In the genomic region with DNA sequence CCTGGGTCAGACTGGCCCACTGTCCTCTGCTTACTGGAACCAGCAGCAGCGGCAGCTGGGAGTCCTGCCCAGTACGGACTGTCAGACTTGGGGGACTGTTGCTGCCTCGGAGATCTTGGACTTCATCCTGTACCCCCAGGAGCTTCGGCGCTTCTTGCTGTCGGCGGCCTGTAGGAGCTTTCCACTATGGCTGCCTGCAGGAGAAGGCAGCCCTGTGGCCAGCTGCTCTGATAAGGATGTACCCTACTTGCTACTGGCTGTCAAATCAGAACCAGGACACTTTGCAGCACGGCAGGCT, we compare ENCODE assay signal across 9 mouse cellular contexts. TPM values are rescaled to one million over a fixed set of nuclear protein-coding genes. Genes with fewer than 3 reads are reported as not detected.
A peak's percentile ranks its signal among the peaks of the same experiment; 100 is the strongest.
DNase-seq lines count a peak whose midpoint lies in the region; ATAC-seq and TF ChIP-seq lines count a peak whose summit lies in the region.
"Had no signal": no experiment of that assay in that cellular context is flagged by ENCODE, and none has a peak within 500 bp of the region (broad histone marks: within the 10 kb centered on the region; RNA-seq: fewer than 3 reads in every experiment).

No protein-coding gene starts in this region.

- H3K27ac ChIP-seq in kidney, adult 2 months (ENCODE audit: insufficient read depth, low read depth, low read length), result no peak overlapping the region
- H3K27ac ChIP-seq in bone marrow macrophage, adult 2 months (ENCODE audit: insufficient read depth, low read depth, low read length), result no peak overlapping the region
- H3K27ac ChIP-seq in heart, embryonic 15.5 days, result no peak overlapping the region
- H3K27ac ChIP-seq in liver, embryonic 11.5 days (ENCODE audit: low read depth, low read length), result no peak overlapping the region

- H3K4me2 ChIP-seq in heart, embryonic 15.5 days, result peak overlapping the region; percentile 79
- peak overlapping the region; percentile 91 for H3K4me2 ChIP-seq in liver, embryonic 11.5 days

- WGBS in kidney, adult 2 months, result 49% methylated on average over 8 of the region's 8 CpGs
- 45% methylated on average over 8 of the region's 8 CpGs for WGBS in heart, embryonic 15.5 days
- 61% methylated on average over 8 of the region's 8 CpGs for whole genome bisulfite sequencing in liver, embryonic 11.5 days

- peak overlapping the region; percentile 54 for H3K9ac ChIP-seq in heart, embryonic 15.5 days
- peak overlapping the region; percentile 61 for H3K9ac ChIP-seq in liver, embryonic 11.5 days (ENCODE audit: low read depth, low read length)

- DNase-seq in kidney, adult 2 months, result peak; percentile 30
- no peak for DNase-seq in kidney, adult 8-10 months
- no peak for DNase-seq in liver, embryonic 11.5 days (ENCODE audit: low spot score)
- DNase-seq in spleen, postnatal 10 days (ENCODE audit: low spot score in 2 of 2), result no peak
- no peak for DNase-seq in urinary bladder, postnatal 36 days (ENCODE audit: low spot score in 2 of 2)
- no peak for DNase-seq in left cerebral cortex, adult 11 months (ENCODE audit: low spot score)
- DNase-seq: gastrocnemius, postnatal 36 days had no signal

- H3K4me3 ChIP-seq in kidney, adult 2 months (ENCODE audit: insufficient read depth, low read depth, low read length), result peak overlapping the region; percentile 45; the same call in 1 of the 2 replicates
- peak overlapping the region; percentile 62 for H3K4me3 ChIP-seq in bone marrow macrophage, adult 2 months (ENCODE audit: insufficient read depth, low read length)
- peak overlapping the region; percentile 53 for H3K4me3 ChIP-seq in heart, embryonic 15.5 days
- peak overlapping the region; percentile 54 for H3K4me3 ChIP-seq in liver, embryonic 11.5 days (ENCODE audit: low read depth, low read length)

- no peak for TF ChIP-seq CTCF in kidney, adult 2 months (conservative IDR thresholded peaks at IDR 0.05; ENCODE audit: insufficient read depth, insufficient read length, low read depth, low read length)
- TF ChIP-seq CTCF in bone marrow macrophage, adult 2 months (IDR thresholded peaks at IDR 0.05; ENCODE audit: low read depth, low read length), result no peak

- no peaks in the 10 kb centered on the region for H3K27me3 ChIP-seq in kidney, adult 2 months (replicated peaks; ENCODE audit: control insufficient read depth, insufficient read depth, low read length)
- H3K27me3 ChIP-seq in heart, embryonic 15.5 days, result no peaks in the 10 kb centered on the region
- no peaks in the 10 kb centered on the region for H3K27me3 ChIP-seq in liver, embryonic 11.5 days (replicated peaks; ENCODE audit: control insufficient read depth, insufficient read depth, low read length)

- no peak for ATAC-seq in heart, embryonic 15.5 days (replicated peaks; ENCODE audit: insufficient number of reproducible peaks, insufficient read depth, low FRiP score, low read depth)
- ATAC-seq in liver, embryonic 11.5 days (replicated peaks; ENCODE audit: low FRiP score), result no peak

- no peaks in the 10 kb centered on the region for H3K36me3 ChIP-seq in kidney, adult 2 months (ENCODE audit: control insufficient read depth, insufficient read depth, low read length)
- peaks cover 16% of the 10 kb centered on the region for H3K36me3 ChIP-seq in heart, embryonic 15.5 days
- H3K36me3 ChIP-seq in liver, embryonic 11.5 days (ENCODE audit: control insufficient read depth, insufficient read depth, low read length), result peaks cover 4% of the 10 kb centered on the region; the same call in 1 of the 2 replicates

- H3K4me1 ChIP-seq in kidney, adult 2 months (ENCODE audit: control insufficient read depth, insufficient read depth, low read length), result no peaks in the 10 kb centered on the region
- H3K4me1 ChIP-seq in bone marrow macrophage, adult 2 months (ENCODE audit: control insufficient read depth, insufficient read depth, low read length), result peaks cover 29% of the 10 kb centered on the region
- peaks cover 42% of the 10 kb centered on the region for H3K4me1 ChIP-seq in heart, embryonic 15.5 days (replicated peaks)
- H3K4me1 ChIP-seq in liver, embryonic 11.5 days (replicated peaks; ENCODE audit: control insufficient read depth, insufficient read depth, low read length), result peaks cover 20% of the 10 kb centered on the region

- H3K9me3 ChIP-seq in heart, embryonic 15.5 days (replicated peaks), result no peaks in the 10 kb centered on the region
- no peaks in the 10 kb centered on the region for H3K9me3 ChIP-seq in liver, embryonic 11.5 days (ENCODE audit: control insufficient read depth, low read length)

- no peak for TF ChIP-seq POLR2A in kidney, adult 2 months (IDR thresholded peaks at IDR 0.05; ENCODE audit: low read depth, low read length)
- no peak for TF ChIP-seq POLR2A in bone marrow macrophage, adult 2 months (IDR thresholded peaks at IDR 0.05; ENCODE audit: borderline replicate concordance, low read depth, low read length)

RNA-seq across cellular contexts. Expression of a gene that starts 1.8 kb away (rescaled TPM):
- polyA plus RNA-seq in kidney, adult 2 months (2012; rRNA removed), result 9.6 and 10.6 TPM in 2 replicates
- polyA plus RNA-seq in bone marrow macrophage, adult 2 months (2012; ENCODE audit: insufficient read depth, insufficient read length, missing spikeins), result 59.1 and 61.2 TPM in 2 replicates
- 6.9 and 9.7 TPM in 2 replicates for polyA plus RNA-seq in heart, embryonic 15.5 days (2015; fragmentation: Nextera tagmentation; extraction: Ambion mirVana)
- polyA plus RNA-seq in liver, embryonic 11.5 days (2014; fragmentation: Nextera tagmentation; extraction: Ambion mirVana), result 2.3 and 3.1 TPM in 2 replicates

RNA-seq across cellular contexts. Expression of a gene that starts 9.1 kb away (rescaled TPM):
- polyA plus RNA-seq in kidney, adult 2 months (2012; rRNA removed), result 114 and 134 TPM in 2 replicates
- 41.2 and 47.8 TPM in 2 replicates for polyA plus RNA-seq in bone marrow macrophage, adult 2 months (2012; ENCODE audit: insufficient read depth, insufficient read length, missing spikeins)
- 55.3 and 61.5 TPM in 2 replicates for polyA plus RNA-seq in heart, embryonic 15.5 days (2015; fragmentation: Nextera tagmentation; extraction: Ambion mirVana)
- polyA plus RNA-seq in liver, embryonic 11.5 days (2014; fragmentation: Nextera tagmentation; extraction: Ambion mirVana), result 23.3 and 24.8 TPM in 2 replicates

RNA-seq across cellular contexts. Expression of a gene that starts 12.6 kb away (rescaled TPM):
- 31.4 and 49.7 TPM in 2 replicates for polyA plus RNA-seq in kidney, adult 2 months (2012; rRNA removed)
- not detected in 2 replicates for polyA plus RNA-seq in bone marrow macrophage, adult 2 months (2012; ENCODE audit: insufficient read depth, insufficient read length, missing spikeins)
- not detected in 2 replicates for polyA plus RNA-seq in heart, embryonic 15.5 days (2015; fragmentation: Nextera tagmentation; extraction: Ambion mirVana)
- not detected in 2 replicates for polyA plus RNA-seq in liver, embryonic 11.5 days (2014; fragmentation: Nextera tagmentation; extraction: Ambion mirVana)

RNA-seq across cellular contexts. Expression of a gene that starts 30.5 kb away (rescaled TPM):
- 675 and 763 TPM in 2 replicates for polyA plus RNA-seq in kidney, adult 2 months (2012; rRNA removed)
- polyA plus RNA-seq in bone marrow macrophage, adult 2 months (2012; ENCODE audit: insufficient read depth, insufficient read length, missing spikeins), result 56.1 and 59.3 TPM in 2 replicates
- polyA plus RNA-seq in heart, embryonic 15.5 days (2015; fragmentation: Nextera tagmentation; extraction: Ambion mirVana), result 58.5 and 68.9 TPM in 2 replicates
- 34.2 and 35.5 TPM in 2 replicates for polyA plus RNA-seq in liver, embryonic 11.5 days (2014; fragmentation: Nextera tagmentation; extraction: Ambion mirVana)

RNA-seq across cellular contexts. Expression of a gene that starts 30.7 kb away (rescaled TPM):
- polyA plus RNA-seq in kidney, adult 2 months (2012; rRNA removed), result 64.9 and 70.1 TPM in 2 replicates
- polyA plus RNA-seq in bone marrow macrophage, adult 2 months (2012; ENCODE audit: insufficient read depth, insufficient read length, missing spikeins), result 22.6 and 30.6 TPM in 2 replicates
- 30.3 and 45.7 TPM in 2 replicates for polyA plus RNA-seq in heart, embryonic 15.5 days (2015; fragmentation: Nextera tagmentation; extraction: Ambion mirVana)
- 125 and 139 TPM in 2 replicates for polyA plus RNA-seq in liver, embryonic 11.5 days (2014; fragmentation: Nextera tagmentation; extraction: Ambion mirVana)

Comparison
In these comparisons a context has a peak if more than half of its experiments do, and no peak if none do; other contexts are left out.
1. RNA of a gene that starts 12.6 kb away (polyA plus RNA-seq): 31.4 to 49.7 TPM in kidney, adult 2 months; not detected in heart, embryonic 15.5 days, not detected in bone marrow macrophage, adult 2 months and not detected in liver, embryonic 11.5 days; every median in the first group is over 10 times any median in the second.
2. Peak in every context shown above with its lines, with median percentiles within 50 percentile points of each other: H3K4me3 ChIP-seq.